In genomic region chr7:100968376-100968775, GRCm38 (mm10) we compare ENCODE assay signal across 20 mouse cellular contexts. TPM values are rescaled to one million over a fixed set of nuclear protein-coding genes. Genes with fewer than 3 reads are reported as not detected.
A peak's percentile ranks its signal among the peaks of the same experiment; 100 is the strongest.
DNase-seq lines count a peak whose midpoint lies in the region; ATAC-seq and TF ChIP-seq lines count a peak whose summit lies in the region.
"Had no signal": no experiment of that assay in that cellular context is flagged by ENCODE, and none has a peak within 500 bp of the region (broad histone marks: within the 10 kb centered on the region; RNA-seq: fewer than 3 reads in every experiment).

No protein-coding gene starts in this region.

- no peaks in the 10 kb centered on the region for H3K36me3 ChIP-seq in intestine, embryonic 14.5 days (ENCODE audit: control insufficient read depth, insufficient read depth, low read length)
- no peaks in the 10 kb centered on the region for H3K36me3 ChIP-seq in intestine, embryonic 16.5 days (ENCODE audit: control insufficient read depth, insufficient read depth, low read length)
- H3K36me3 ChIP-seq in testis, adult 2 months (ENCODE audit: control insufficient read depth, insufficient read depth, low read length), result no peaks in the 10 kb centered on the region
- no peaks in the 10 kb centered on the region for H3K36me3 ChIP-seq in forebrain, embryonic 15.5 days
- H3K36me3 ChIP-seq: G1E had no signal

- H3K9me3 ChIP-seq in intestine, embryonic 14.5 days (ENCODE audit: control insufficient read depth, low read length), result no peaks in the 10 kb centered on the region
- H3K9me3 ChIP-seq in intestine, embryonic 16.5 days (ENCODE audit: control insufficient read depth, low read length), result no peaks in the 10 kb centered on the region
- H3K9me3 ChIP-seq in forebrain, embryonic 15.5 days, result no peaks in the 10 kb centered on the region
- H3K9me3 ChIP-seq: G1E had no signal

- H3K27ac ChIP-seq in intestine, embryonic 14.5 days (ENCODE audit: low read depth), result no peak overlapping the region
- H3K27ac ChIP-seq in intestine, embryonic 16.5 days (ENCODE audit: low read length), result no peak overlapping the region
- H3K27ac ChIP-seq in testis, adult 2 months (ENCODE audit: control insufficient read depth, insufficient read depth, low read depth, low read length), result peak overlapping the region; percentile 40; the same call in 1 of the 2 replicates
- H3K27ac ChIP-seq in forebrain, embryonic 15.5 days (replicated peaks), result no peak overlapping the region

- H3K4me3 ChIP-seq in intestine, embryonic 14.5 days (ENCODE audit: low read depth, low read length), result no peak overlapping the region
- H3K4me3 ChIP-seq in intestine, embryonic 16.5 days (ENCODE audit: low read length), result no peak overlapping the region
- no peak overlapping the region for H3K4me3 ChIP-seq in testis, adult 2 months (ENCODE audit: control insufficient read depth, low read depth, low read length)
- no peak overlapping the region for H3K4me3 ChIP-seq in forebrain, embryonic 15.5 days

- WGBS in intestine, embryonic 14.5 days, result 68% methylated on average over 6 of the region's 6 CpGs
- 64% methylated on average over 6 of the region's 6 CpGs for WGBS in intestine, embryonic 16.5 days
- 80% methylated on average over 6 of the region's 6 CpGs for WGBS in forebrain, embryonic 15.5 days

- TF ChIP-seq CTCF in testis, adult 2 months (IDR thresholded peaks at IDR 0.05; ENCODE audit: control insufficient read depth, insufficient read depth, insufficient replicate concordance, low read depth, low read length), result no peak

- DNase-seq in intestine, embryonic 14.5 days (ENCODE audit: low spot score), result no peak
- DNase-seq in testis, postnatal 10 days (ENCODE audit: low spot score), result no peak
- DNase-seq in yolk sac, embryonic 10.5 days (ENCODE audit: low spot score), result peak; percentile 52
- DNase-seq: adrenal gland, adult 2 months; adrenal gland, adult 8-10 months; adrenal gland, postnatal 10 days; adrenal gland, postnatal 14 days; adrenal gland, postnatal 25 days; adrenal gland, postnatal 36 days; B cell, adult 2 months; cerebellum, adult 11 months; cerebellum, adult 11-12 months; cerebellum, adult 18-20 months had no signal

- TF ChIP-seq POLR2A in testis, adult 2 months (IDR thresholded peaks at IDR 0.05; ENCODE audit: control insufficient read depth, low read depth, low read length), result no peak

- peaks cover 8% of the 10 kb centered on the region for H3K4me1 ChIP-seq in intestine, embryonic 14.5 days (replicated peaks; ENCODE audit: control insufficient read depth, insufficient read depth, low read length)
- H3K4me1 ChIP-seq in intestine, embryonic 16.5 days (ENCODE audit: control insufficient read depth, insufficient read depth, low read length), result peaks cover 15% of the 10 kb centered on the region; the same call in 1 of the 2 replicates
- peaks cover 4% of the 10 kb centered on the region for H3K4me1 ChIP-seq in testis, adult 2 months (ENCODE audit: control insufficient read depth, insufficient read depth, low read length)
- H3K4me1 ChIP-seq in forebrain, embryonic 15.5 days, result no peaks in the 10 kb centered on the region

- ATAC-seq in intestine, embryonic 14.5 days (replicated peaks; ENCODE audit: low FRiP score, low TSS enrichment, low read depth), result peak; percentile 51; the same call in 1 of the 2 replicates
- ATAC-seq in intestine, embryonic 16.5 days, result no peak
- ATAC-seq in forebrain, embryonic 15.5 days (replicated peaks), result no peak
- ATAC-seq: activated CD4-positive, CD25-positive, alpha-beta regulatory T cell, adult 4 months; CD4-positive, CD25-positive, alpha-beta regulatory T cell, adult 4 months; Patski had no signal

- no peak overlapping the region for H3K9ac ChIP-seq in intestine, embryonic 14.5 days (ENCODE audit: low read length)
- no peak overlapping the region for H3K9ac ChIP-seq in intestine, embryonic 16.5 days (ENCODE audit: low read depth, low read length)
- no peak overlapping the region for H3K9ac ChIP-seq in forebrain, embryonic 15.5 days (replicated peaks)

- H3K27me3 ChIP-seq in intestine, embryonic 14.5 days (replicated peaks; ENCODE audit: control insufficient read depth, insufficient read depth, low read length), result peaks cover 7% of the 10 kb centered on the region
- H3K27me3 ChIP-seq in intestine, embryonic 16.5 days (replicated peaks; ENCODE audit: control insufficient read depth, insufficient read depth, low read length), result no peaks in the 10 kb centered on the region
- no peaks in the 10 kb centered on the region for H3K27me3 ChIP-seq in testis, adult 2 months (ENCODE audit: control insufficient read depth, insufficient read depth, low read length)
- H3K27me3 ChIP-seq in forebrain, embryonic 15.5 days, result peaks cover 3% of the 10 kb centered on the region; the same call in 1 of the 2 replicates
- H3K27me3 ChIP-seq: Patski had no signal

- no peak overlapping the region for H3K4me2 ChIP-seq in intestine, embryonic 14.5 days (ENCODE audit: low read length)
- H3K4me2 ChIP-seq in intestine, embryonic 16.5 days (ENCODE audit: low read depth, low read length), result no peak overlapping the region
- H3K4me2 ChIP-seq in forebrain, embryonic 15.5 days (replicated peaks), result no peak overlapping the region

RNA-seq across cellular contexts. Expression of gene P2ry6, which starts 6.1 kb away (rescaled TPM):
- 11.1 and 11.9 TPM in 2 replicates for polyA plus RNA-seq in intestine, embryonic 14.5 days (2014; fragmentation: Nextera tagmentation; extraction: Ambion mirVana)
- polyA plus RNA-seq in intestine, embryonic 16.5 days (2015; fragmentation: Nextera tagmentation; extraction: Ambion mirVana), result 9.0 and 9.8 TPM in 2 replicates
- polyA plus RNA-seq in testis, adult 2 months (2012; rRNA removed), result 2.1 and 2.9 TPM in 2 replicates
- 2.2 and 2.7 TPM in 2 replicates for polyA plus RNA-seq in forebrain, embryonic 15.5 days (2015; fragmentation: Nextera tagmentation; extraction: Ambion mirVana)
- polyA plus RNA-seq: CD4-positive, CD25-positive, alpha-beta regulatory T cell, adult 4 months had no signal

RNA-seq across cellular contexts. Expression of gene Arhgef17, which starts 36.5 kb away (rescaled TPM):
- 12.9 and 14.2 TPM in 2 replicates for polyA plus RNA-seq in intestine, embryonic 14.5 days (2014; fragmentation: Nextera tagmentation; extraction: Ambion mirVana)
- polyA plus RNA-seq in intestine, embryonic 16.5 days (2015; fragmentation: Nextera tagmentation; extraction: Ambion mirVana), result 4.1 and 4.6 TPM in 2 replicates
- polyA plus RNA-seq in testis, adult 2 months (2012; rRNA removed), result 2.8 and 3.0 TPM in 2 replicates
- polyA plus RNA-seq in forebrain, embryonic 15.5 days (2015; fragmentation: Nextera tagmentation; extraction: Ambion mirVana), result 7.3 and 7.6 TPM in 2 replicates
- polyA plus RNA-seq: CD4-positive, CD25-positive, alpha-beta regulatory T cell, adult 4 months had no signal

RNA-seq across cellular contexts. Expression of gene P2ry2, which starts 44.3 kb away (rescaled TPM):
- polyA plus RNA-seq in intestine, embryonic 14.5 days (2014; fragmentation: Nextera tagmentation; extraction: Ambion mirVana), result 2.0 and 2.8 TPM in 2 replicates
- 3.1 and 3.3 TPM in 2 replicates for polyA plus RNA-seq in intestine, embryonic 16.5 days (2015; fragmentation: Nextera tagmentation; extraction: Ambion mirVana)
- 2.3 and 3.5 TPM in 2 replicates for polyA plus RNA-seq in testis, adult 2 months (2012; rRNA removed)
- polyA plus RNA-seq in forebrain, embryonic 15.5 days (2015; fragmentation: Nextera tagmentation; extraction: Ambion mirVana), result 0.11 TPM in 1 of 2 replicates, not detected in the other
- polyA plus RNA-seq: CD4-positive, CD25-positive, alpha-beta regulatory T cell, adult 4 months; G1E had no signal
